Mouse (Mus musculus) megakaryocyte, embryonic 14.5 days (primary cell): ENCODE measurements at regions not wholly inside any gene's neighbourhood (a gene's known extent, or its start where the extent isn't known, plus 50 kb on each side); places are given as distances from the start of the nearest gene placed in this dataset.

Source experiments
- FLI1 ChIP-seq: IDR thresholded peaks from 2 replicates; pipeline ENCODE4 v1.6.1; 2012; ENCODE audit warnings: low read length, inconsistent platforms, mixed read lengths
- GATA1 ChIP-seq: IDR thresholded peaks from 3 replicates; pipeline ENCODE4 v1.6.1; 2012; ENCODE audit warnings: mixed read lengths, low read length, inconsistent platforms, borderline replicate concordance

GRCm38 (mm10) chr2:61052296-61052695 is 89.3 kb upstream of the Rbms1 start:
- TF ChIP-seq GATA1, result no peak
- TF ChIP-seq FLI1, result no peak
